Comparison of ENCODE assay signal across 10 mouse cellular contexts in the genomic region with DNA sequence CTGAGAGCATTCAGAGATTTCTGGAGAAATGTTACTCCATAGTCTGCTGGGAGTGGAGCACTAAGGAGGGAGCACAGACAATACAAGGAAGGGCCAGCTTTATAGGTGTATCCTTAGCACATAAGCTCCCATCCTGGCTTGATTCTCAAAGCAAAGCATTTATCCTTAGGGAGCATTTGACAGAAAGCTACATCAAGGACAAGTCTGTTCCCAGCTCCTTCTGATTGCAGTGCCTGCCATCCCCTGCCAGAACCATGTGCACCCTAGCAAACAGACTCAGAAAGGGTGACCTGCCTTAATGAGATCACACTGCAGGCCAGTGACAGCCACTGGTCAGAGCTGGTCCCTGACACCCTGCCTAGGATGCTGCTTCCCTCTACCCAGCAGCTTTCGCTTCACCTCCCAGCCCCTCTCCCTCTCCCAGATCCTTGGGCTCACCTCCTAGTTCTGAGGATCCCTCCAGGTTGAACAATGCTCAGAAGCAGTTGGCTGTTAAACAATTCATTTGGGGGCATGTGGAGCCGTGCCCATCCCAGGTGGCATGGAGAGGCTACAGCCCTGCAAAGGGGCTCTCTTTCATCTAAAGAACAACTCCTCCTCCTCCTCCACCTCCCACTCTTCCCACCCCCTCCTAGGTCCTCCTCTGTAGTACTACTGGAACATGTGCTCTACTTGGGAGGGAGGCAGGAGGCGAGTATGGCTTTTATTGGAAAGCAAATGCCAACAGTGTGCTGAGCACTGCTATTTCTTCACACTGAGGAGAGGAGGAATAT. TPM values are rescaled to one million over a fixed set of nuclear protein-coding genes. Genes with fewer than 3 reads are reported as not detected.
DNase-seq lines count a peak whose midpoint lies in the region; ATAC-seq lines count a peak whose summit lies in the region.
"Had no signal": no experiment of that assay in that cellular context is flagged by ENCODE, and none has a peak within 500 bp of the region (broad histone marks: within the 10 kb centered on the region; RNA-seq: fewer than 3 reads in every experiment).

No protein-coding gene starts in this region.

- peak; percentile 17; the same call in 1 of the 2 replicates for ATAC-seq in cerebellum, adult (ENCODE audit: insufficient number of reproducible peaks, low FRiP score, low TSS enrichment)
- peak; percentile 95 for ATAC-seq in hindbrain, embryonic 16.5 days
- ATAC-seq in neural tube, embryonic 12.5 days (ENCODE audit: low FRiP score, low read depth), result peak; percentile 79

- peak overlapping the region; percentile 49 for H3K4me3 ChIP-seq in hindbrain, embryonic 16.5 days (ENCODE audit: low read length)
- peak overlapping the region; percentile 18; the same call in 1 of the 2 replicates for H3K4me3 ChIP-seq in neural tube, embryonic 12.5 days

- peak overlapping the region; percentile 51 for H3K4me2 ChIP-seq in hindbrain, embryonic 16.5 days (ENCODE audit: low read length)
- H3K4me2 ChIP-seq in neural tube, embryonic 12.5 days (replicated peaks), result peak overlapping the region; percentile 48

- H3K4me1 ChIP-seq in hindbrain, embryonic 16.5 days (ENCODE audit: control insufficient read depth, insufficient read depth, low read depth, low read length), result peaks cover 8% of the 10 kb centered on the region
- no peaks in the 10 kb centered on the region for H3K4me1 ChIP-seq in neural tube, embryonic 12.5 days

- no peaks in the 10 kb centered on the region for H3K36me3 ChIP-seq in hindbrain, embryonic 16.5 days (ENCODE audit: control insufficient read depth, insufficient read depth, low read length)
- no peaks in the 10 kb centered on the region for H3K36me3 ChIP-seq in neural tube, embryonic 12.5 days

- H3K27me3 ChIP-seq in hindbrain, embryonic 16.5 days (replicated peaks; ENCODE audit: control insufficient read depth, insufficient read depth, low read length), result no peaks in the 10 kb centered on the region
- no peaks in the 10 kb centered on the region for H3K27me3 ChIP-seq in neural tube, embryonic 12.5 days (replicated peaks)

- no peak for DNase-seq in cerebellum, adult 18-20 months
- DNase-seq in left cerebral cortex, postnatal 4 days, result peak; percentile 41
- no peak for DNase-seq in left cerebral cortex, postnatal 10 days (ENCODE audit: extremely low spot score in 1 of 2, low spot score in 2 of 2)
- no peak for DNase-seq in yolk sac, embryonic 10.5 days (ENCODE audit: low spot score)
- no peak for DNase-seq in thymus, postnatal 36 days
- DNase-seq: heart, adult 18-20 months; thymus, adult 18-20 months had no signal

- peak overlapping the region; percentile 72 for H3K9ac ChIP-seq in hindbrain, embryonic 16.5 days (ENCODE audit: low read depth, low read length)
- peak overlapping the region; percentile 38; the same call in 1 of the 2 replicates for H3K9ac ChIP-seq in neural tube, embryonic 12.5 days

- intact Hi-C loops in left cerebral cortex, postnatal 4 days (cut with DNase I), result no loop called here
- intact Hi-C loops in left cerebral cortex, postnatal 10 days (cut with DNase I), result no loop called here

- no peaks in the 10 kb centered on the region for H3K9me3 ChIP-seq in hindbrain, embryonic 16.5 days (ENCODE audit: control insufficient read depth, low read length)
- H3K9me3 ChIP-seq in neural tube, embryonic 12.5 days, result no peaks in the 10 kb centered on the region

- peak overlapping the region; percentile 89 for H3K27ac ChIP-seq in hindbrain, embryonic 16.5 days (ENCODE audit: low read depth, low read length)
- H3K27ac ChIP-seq in neural tube, embryonic 12.5 days, result no peak overlapping the region

- WGBS in hindbrain, embryonic 16.5 days, result 3% methylated on average over 3 of the region's 3 CpGs
- WGBS in neural tube, embryonic 12.5 days, result 16% methylated on average over 3 of the region's 3 CpGs

RNA-seq across cellular contexts. Expression of a gene that starts 7.2 kb away (rescaled TPM):
- total RNA-seq in left cerebral cortex, postnatal 4 days (2021), result 10 to 100 TPM; 82.2 to 85.4 TPM
- 10 to 100 TPM; 42.1 to 46.0 TPM for total RNA-seq in left cerebral cortex, postnatal 10 days (2021)
- 29.9 and 31.3 TPM in 2 replicates for polyA plus RNA-seq in hindbrain, embryonic 16.5 days (2015; fragmentation: Nextera tagmentation; extraction: Ambion mirVana)
- 6.8 and 7.9 TPM in 2 replicates for polyA plus RNA-seq in neural tube, embryonic 12.5 days (2016; fragmentation: Nextera tagmentation; extraction: Ambion mirVana)

Comparison
In these comparisons a context has a peak if more than half of its experiments do, and no peak if none do; other contexts are left out.
1. ATAC-seq: peak in every context shown above with its lines; median percentile 95 in hindbrain, embryonic 16.5 days; 79 in neural tube, embryonic 12.5 days; 17 in cerebellum, adult.